Mouse (Mus musculus) ES-E14 (cell line): ENCODE results near the gene Agl.

Experiments used
- CHD2 ChIP-seq: IDR thresholded peaks from 2 replicates; pipeline ENCODE4 v1.6.1; 2014; ENCODE audit warnings: mild to moderate bottlenecking, low read depth, low read length, inconsistent platforms
- HCFC1 ChIP-seq: IDR thresholded peaks from 2 replicates; pipeline ENCODE4 v1.6.1; 2012; ENCODE audit warnings: low read length, inconsistent platforms, borderline replicate concordance; ENCODE audit not compliant: insufficient read depth
- MAFK ChIP-seq: IDR thresholded peaks from 2 replicates; pipeline ENCODE4 v1.6.1; 2014; ENCODE audit warnings: mild to moderate bottlenecking, low read depth, low read length, inconsistent platforms; ENCODE audit not compliant: insufficient read depth
- ZNF384 ChIP-seq: IDR thresholded peaks from 2 replicates; pipeline ENCODE4 v1.6.1; 2012; ENCODE audit warnings: low read depth, low read length, inconsistent platforms

DNA sequence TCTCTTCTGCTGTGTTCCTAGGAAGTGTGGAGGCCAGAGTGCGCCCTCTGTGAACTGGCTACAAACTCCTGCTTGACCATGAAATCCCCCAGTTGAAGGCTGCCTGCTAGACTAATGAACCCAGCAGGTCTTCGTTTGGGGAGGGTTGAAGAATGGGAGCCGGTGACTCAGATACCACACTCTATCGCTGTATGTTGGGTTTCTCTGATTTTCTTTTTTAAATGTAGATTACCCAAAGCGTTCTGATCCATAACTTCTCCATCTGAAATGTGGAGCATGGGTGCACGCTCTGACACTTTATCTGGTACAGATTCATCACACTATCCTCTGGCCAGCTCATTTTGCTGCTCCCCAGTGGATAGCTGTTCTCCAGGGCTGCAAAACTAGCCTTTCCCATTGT lies 1.3 kb upstream of the Agl start:
- no peak for TF ChIP-seq ZNF384
- no peak for TF ChIP-seq HCFC1
- no peak for TF ChIP-seq CHD2
- TF ChIP-seq MAFK: no peak
